Mouse (Mus musculus) right cerebral cortex, adult 18-20 months (tissue): ENCODE measurements at regions not wholly inside any gene's neighbourhood (a gene's known extent, or its start where the extent isn't known, plus 50 kb on each side); places are given as distances from the start of the nearest gene placed in this dataset.
A peak's percentile ranks its signal among the peaks of the same experiment; 100 is the strongest.

Experiments used
- DNase-seq: peaks from one replicate; pipeline ENCODE4 v3.0.0; 2022; ENCODE audit warnings: mixed read lengths

GRCm38 (mm10) chr2:167878255-167878865, 53.5 kb upstream of the Ptpn1 start:
- DNase-seq = no peak

DNA sequence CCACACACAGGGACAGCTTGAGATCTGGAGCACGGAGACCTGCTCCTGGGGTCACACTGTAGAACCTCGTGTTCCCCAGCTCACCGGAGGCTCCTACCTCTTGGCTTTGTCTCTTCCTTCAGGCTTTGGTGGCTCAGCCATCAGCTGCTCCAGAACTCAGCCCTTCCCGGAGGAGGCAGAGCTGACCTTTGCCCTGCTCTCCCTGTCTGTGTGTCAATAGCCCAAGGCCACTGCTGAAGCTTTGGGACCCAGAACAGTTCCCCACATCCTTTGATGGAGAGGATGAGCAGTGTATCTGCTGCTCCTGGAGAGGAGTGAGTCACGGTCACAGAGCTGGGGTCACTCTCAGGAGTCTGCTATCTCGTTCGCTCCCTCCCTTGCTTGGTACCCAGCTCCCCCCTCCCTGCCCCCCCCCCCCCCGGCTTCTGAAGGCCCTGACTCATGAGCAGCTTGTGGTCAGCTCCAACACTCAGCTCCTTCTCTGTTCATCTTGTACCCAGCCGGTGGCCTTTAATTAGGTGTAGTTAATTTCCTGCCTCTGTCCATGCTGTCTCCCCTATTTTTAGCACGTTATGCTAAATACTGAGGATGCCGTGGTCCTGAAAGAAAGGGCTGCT, 54.5 kb upstream of the Ptpn1 start:
- DNase-seq = no peak

DNA sequence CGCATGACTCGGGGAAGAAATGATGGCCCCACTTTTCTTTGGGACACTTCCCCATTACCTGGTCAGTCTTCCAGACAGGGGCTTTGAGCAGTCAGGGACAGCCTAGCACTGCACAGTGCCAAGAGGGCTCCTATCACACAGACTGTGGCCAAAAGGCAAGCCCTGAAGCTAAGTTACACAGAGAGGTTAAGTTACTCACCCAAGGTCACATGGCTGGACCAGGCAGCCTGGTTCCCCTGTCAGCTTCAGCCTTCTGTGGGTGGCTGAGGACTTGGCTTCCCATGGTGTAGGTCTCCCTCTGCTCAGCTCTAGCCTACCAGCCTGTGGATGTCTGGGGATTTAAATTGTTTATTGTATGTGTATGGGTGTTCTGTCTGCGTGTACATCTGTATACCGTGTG, 59.4 kb upstream of the Ptpn1 start:
- no peak for DNase-seq

- DNase-seq = no peak
Measured at GRCm38 (mm10) chr2:167870153-167870552, 61.7 kb upstream of the Ptpn1 start.

DNA sequence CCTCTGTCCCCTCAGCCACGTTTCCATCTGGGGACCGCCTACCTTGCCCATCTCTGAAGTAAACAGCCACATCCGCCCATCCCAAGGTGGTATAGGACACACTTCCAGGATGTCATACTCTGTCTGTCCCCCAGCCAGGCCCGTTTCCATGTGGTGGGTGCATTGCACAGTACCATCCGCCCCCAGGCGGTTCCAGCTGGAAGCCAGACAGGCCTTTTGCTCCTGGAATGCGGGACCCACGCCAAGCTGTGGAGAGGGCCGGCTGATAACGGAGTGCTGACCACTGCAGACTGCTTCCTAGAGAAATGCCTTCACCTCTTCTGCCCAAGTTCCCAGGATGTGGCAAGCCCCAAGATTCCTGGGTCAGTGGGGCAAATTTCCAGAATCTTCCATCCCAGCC, 65.1 kb upstream of the Ptpn1 start:
- no peak for DNase-seq

- DNase-seq = no peak
Measured at GRCm38 (mm10) chr2:167865525-167865924, 66.3 kb upstream of the Ptpn1 start.

DNA sequence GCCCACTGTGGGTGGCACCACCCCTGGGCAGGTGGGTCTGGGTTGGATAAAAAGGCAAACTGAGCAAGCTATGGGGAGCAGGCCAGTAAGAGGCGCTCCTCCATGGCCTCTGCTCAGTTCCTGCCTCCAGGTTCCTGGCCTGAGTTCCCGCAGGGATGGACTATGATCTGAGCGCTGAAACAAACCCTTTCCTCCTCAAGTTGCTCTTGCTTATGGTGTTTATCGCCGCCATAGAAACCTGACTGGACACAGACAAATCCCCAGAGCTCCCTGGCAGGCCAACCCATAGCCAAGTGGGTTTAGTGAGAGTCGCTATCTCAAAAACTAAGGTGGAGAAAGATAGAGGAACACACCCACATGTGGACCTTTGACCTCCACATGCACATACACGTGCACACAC, 67.2 kb upstream of the Ptpn1 start:
- DNase-seq = no peak

- DNase-seq = no peak
Measured at GRCm38 (mm10) chr2:167864228-167864627, 67.6 kb upstream of the Ptpn1 start.

DNA sequence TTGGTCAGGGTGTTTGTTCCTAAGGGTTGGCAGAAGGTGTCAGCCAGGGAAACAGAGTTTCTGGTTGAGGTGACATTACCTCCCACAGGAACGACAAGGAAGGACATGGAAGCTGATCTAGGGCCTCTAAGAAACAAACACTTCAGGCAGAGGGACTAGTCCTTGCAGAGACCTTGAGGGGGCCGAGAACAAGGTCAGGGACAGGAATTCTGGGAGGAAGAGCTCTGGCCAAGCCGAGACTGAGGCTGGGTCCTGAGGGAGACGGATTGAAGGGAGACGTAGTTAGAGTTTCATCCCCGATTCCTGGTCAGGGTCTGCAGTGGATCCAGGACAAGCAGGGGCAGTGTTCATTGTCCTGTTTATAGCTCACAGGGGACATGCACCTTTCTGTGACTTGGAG, 68.2 kb upstream of the Ptpn1 start:
- no peak for DNase-seq

- DNase-seq = no peak
Measured at GRCm38 (mm10) chr2:167861178-167861520, 70.7 kb upstream of the Ptpn1 start.

- DNase-seq = peak; percentile 83
Measured at GRCm38 (mm10) chr2:167860457-167861177, 71.2 kb upstream of the Ptpn1 start.

- no peak for DNase-seq
Measured at GRCm38 (mm10) chr2:167859575-167859974, 72.3 kb upstream of the Ptpn1 start.

GRCm38 (mm10) chr2:167858346-167858745, 73.5 kb upstream of the Ptpn1 start:
- no peak for DNase-seq

DNA sequence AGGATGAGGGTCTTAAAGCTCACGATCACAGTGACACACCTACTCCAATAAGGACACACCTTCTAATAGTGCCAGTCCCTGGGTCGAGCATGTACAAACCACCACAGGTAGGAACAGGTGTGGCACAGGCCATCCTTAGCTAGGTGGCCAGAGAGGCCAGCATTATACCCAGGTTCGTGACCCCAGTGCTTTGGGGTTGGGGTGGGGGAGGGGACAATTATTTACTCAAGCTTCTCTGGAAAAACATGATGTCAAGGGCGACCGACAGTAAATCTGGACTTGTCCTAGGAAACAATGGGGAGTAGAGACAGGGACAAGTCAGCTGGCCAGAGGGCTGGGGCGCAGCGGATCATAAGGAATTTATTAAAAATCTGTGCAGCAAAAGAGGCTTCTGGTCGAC, 73.9 kb upstream of the Ptpn1 start:
- no peak for DNase-seq

- DNase-seq = no peak
Measured at GRCm38 (mm10) chr2:167856920-167857475, 74.9 kb upstream of the Ptpn1 start.

GRCm38 (mm10) chr2:167856020-167856419, 75.8 kb upstream of the Ptpn1 start:
- DNase-seq = no peak

- no peak for DNase-seq
Measured at GRCm38 (mm10) chr2:167854060-167854459, 77.8 kb upstream of the Ptpn1 start.

DNA sequence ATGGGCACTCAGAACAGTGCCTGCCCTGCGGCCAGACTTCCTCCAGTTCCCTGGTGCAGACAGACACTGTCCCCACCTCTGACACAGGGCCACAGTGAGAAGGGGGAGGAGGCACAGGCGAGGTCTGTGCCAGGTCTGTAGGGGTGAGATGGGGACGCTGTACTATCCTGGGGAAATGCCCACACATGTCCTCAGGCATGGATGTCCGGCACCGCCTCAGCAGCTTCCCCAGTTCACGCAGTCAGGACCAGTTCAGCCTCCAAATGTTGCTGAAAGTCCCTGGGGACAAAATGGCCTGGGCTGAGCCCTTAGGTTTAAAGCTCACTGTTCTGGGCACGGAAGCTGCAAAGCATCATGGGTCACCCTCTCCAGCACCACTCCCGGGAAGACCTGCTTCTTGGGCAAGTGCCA, 78.4 kb upstream of the Ptpn1 start:
- no peak for DNase-seq

GRCm38 (mm10) chr2:167852582-167852981, 79.3 kb upstream of the Ptpn1 start:
- DNase-seq = no peak

GRCm38 (mm10) chr2:167851216-167851896, 80.5 kb upstream of the Ptpn1 start:
- no peak for DNase-seq

DNA sequence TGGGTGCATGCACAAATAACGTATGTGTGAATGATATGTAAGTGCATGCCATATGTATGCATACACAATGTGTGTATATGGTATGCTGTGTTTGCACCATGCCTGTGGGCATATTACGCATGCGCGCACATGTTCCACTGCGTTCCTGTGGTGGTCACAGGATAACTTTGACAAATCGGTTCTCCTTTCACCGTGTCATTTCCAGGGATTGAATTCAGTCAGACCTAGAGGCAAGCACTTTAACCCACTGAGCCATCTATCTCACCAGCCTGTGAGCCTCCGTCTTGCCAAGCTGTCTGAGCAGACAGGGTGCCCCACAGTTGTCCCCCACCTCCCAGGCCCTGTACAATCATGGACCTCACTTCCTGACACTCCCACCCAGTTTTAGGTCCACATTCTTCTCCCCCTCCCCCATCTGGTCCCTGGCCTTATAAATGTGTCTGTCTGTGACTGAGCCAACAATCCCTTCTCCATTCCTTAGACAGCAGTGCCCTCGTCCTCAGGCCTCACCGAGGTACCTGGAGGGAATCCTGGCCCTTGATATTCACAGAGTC, 81.8 kb upstream of the Ptpn1 start:
- no peak for DNase-seq

- no peak for DNase-seq
Measured at GRCm38 (mm10) chr2:167848468-167849440, 83.1 kb upstream of the Ptpn1 start.
